Mouse (Mus musculus) forebrain, embryonic 12.5 days (tissue): ENCODE data around the gene Gm45837. TPM values are rescaled to one million over a fixed set of nuclear protein-coding genes. Genes with fewer than 3 reads are reported as not detected.

Experiments
- ATAC-seq: fragments of 200-750 bp; cut with Nextera tagmentation; 2 replicates; pipeline ENCODE4 v1.8.0; 2017; ENCODE audit warnings: moderate TSS enrichment; ENCODE audit not compliant: low FRiP score
- H3K27ac ChIP-seq: fragments of 300-500 bp; sonication (generic); 2 replicates; pipeline ENCODE4 v1.5.1; 2016; ENCODE audit warnings: mild to moderate bottlenecking
- H3K27me3 ChIP-seq: fragments of 300-500 bp; sonication (generic); 2 replicates; pipeline ENCODE4 v1.6.1; 2016; ENCODE audit warnings: mild to moderate bottlenecking
- H3K36me3 ChIP-seq: fragments of 300-500 bp; sonication (generic); replicated peaks from 2 replicates; pipeline ENCODE4 v1.6.1; 2016; ENCODE audit warnings: mild to moderate bottlenecking
- H3K4me1 ChIP-seq: fragments of 300-500 bp; sonication (generic); 2 replicates; pipeline ENCODE4 v1.6.1; 2016
- H3K4me2 ChIP-seq: fragments of 300-500 bp; sonication (generic); 2 replicates; pipeline ENCODE4 v1.6.1; 2016; ENCODE audit warnings: mild to moderate bottlenecking, moderate library complexity
- H3K4me3 ChIP-seq: fragments of 300-500 bp; sonication (generic); replicated peaks from 2 replicates; pipeline ENCODE4 v1.5.1; 2016; ENCODE audit warnings: mild to moderate bottlenecking
- H3K9ac ChIP-seq: fragments of 300-500 bp; sonication (generic); 2 replicates; pipeline ENCODE4 v1.6.1; 2016; ENCODE audit warnings: mild to moderate bottlenecking
- H3K9me3 ChIP-seq: fragments of 300-500 bp; sonication (generic); 2 replicates; pipeline ENCODE4 v1.6.1; 2016
- WGBS: fragments of 180-500 bp; shearing (Covaris S2); methylation state at CpG from one replicate; pipeline ENCODE4 v1.1.7; 2016; 5-methylcytosine and 5-hydroxymethylcytosine counted together
- polyA plus RNA-seq: library from polyadenylated mRNA; unstranded; fragments of >200 nt; fragmentation: Nextera tagmentation; extraction: Ambion mirVana; gene quantifications from 2 replicates; pipeline ENCODE4 v1.2.1, GENCODE M21; 2016

Gm45837 gene
- polyA plus RNA-seq, 1 experiment from 2014 or later = not detected

GRCm38 (mm10) chr7:101453296-101453695 is 42.6 kb downstream of the Gm45837 start:
- H3K4me1 ChIP-seq = 0 out of 2 replicates have a peak, but pooled peaks cover 8% of the 10 kb centered on the region
- no peak overlapping the region for H3K27ac ChIP-seq
- no peaks in the 10 kb centered on the region for H3K9me3 ChIP-seq
- WGBS = 90% methylated on average over 3 of the region's 3 CpGs
- H3K4me3 ChIP-seq = no peak overlapping the region
- H3K4me2 ChIP-seq = peak overlapping the region; percentile 13; the same call in 1 of the 2 replicates
- no peaks in the 10 kb centered on the region for H3K36me3 ChIP-seq
- peaks cover 39% of the 10 kb centered on the region for H3K27me3 ChIP-seq
- ATAC-seq = no peak
- no peak overlapping the region for H3K9ac ChIP-seq

- Histone ChIP-seq H3K4me1 (0 out of 2 replicates have a peak, but pooled peaks cover 8% of the 10 kb centered on the region), H3K27me3 (peaks cover 42% of the 10 kb centered on the region), H3K9ac (no peak overlapping the region), H3K27ac (no peak overlapping the region), H3K4me3 (no peak overlapping the region), H3K36me3 (no peaks in the 10 kb centered on the region), H3K4me2 (no peak overlapping the region), H3K9me3 (no peaks in the 10 kb centered on the region)
- ATAC-seq = no peak
- 21% methylated on average over 8 of the region's 8 CpGs for WGBS
Observed at GRCm38 (mm10) chr7:101453725-101454124, 43.0 kb downstream of the Gm45837 start.

- H3K4me3 ChIP-seq = no peak overlapping the region
- H3K27ac ChIP-seq = no peak overlapping the region
- peaks cover 41% of the 10 kb centered on the region for H3K27me3 ChIP-seq
- no peak for ATAC-seq
- 0 out of 2 replicates have a peak, but pooled peaks cover 8% of the 10 kb centered on the region for H3K4me1 ChIP-seq
- H3K9ac ChIP-seq = no peak overlapping the region
- H3K36me3 ChIP-seq = no peaks in the 10 kb centered on the region
- no peak overlapping the region for H3K4me2 ChIP-seq
- WGBS = 86% methylated on average over 9 of the region's 9 CpGs
- no peaks in the 10 kb centered on the region for H3K9me3 ChIP-seq
Observed at GRCm38 (mm10) chr7:101454479-101454878, 43.8 kb downstream of the Gm45837 start.

GRCm38 (mm10) chr7:101455141-101455540 is 44.5 kb downstream of the Gm45837 start:
- no peak overlapping the region for H3K4me2 ChIP-seq
- peaks cover 34% of the 10 kb centered on the region for H3K27me3 ChIP-seq
- no peak overlapping the region for H3K27ac ChIP-seq
- no peak overlapping the region for H3K9ac ChIP-seq
- 95% methylated on average over 6 of the region's 6 CpGs for WGBS
- H3K4me1 ChIP-seq = peaks cover 12% of the 10 kb centered on the region; the same call in 1 of the 2 replicates
- no peaks in the 10 kb centered on the region for H3K36me3 ChIP-seq
- ATAC-seq = no peak
- no peaks in the 10 kb centered on the region for H3K9me3 ChIP-seq
- H3K4me3 ChIP-seq = no peak overlapping the region

- Histone ChIP-seq H3K27ac (no peak overlapping the region), H3K4me3 (no peak overlapping the region), H3K4me2 (no peak overlapping the region), H3K27me3 (peaks cover 32% of the 10 kb centered on the region), H3K4me1 (peaks cover 16% of the 10 kb centered on the region; the same call in 1 of the 2 replicates), H3K9ac (no peak overlapping the region), H3K36me3 (no peaks in the 10 kb centered on the region), H3K9me3 (no peaks in the 10 kb centered on the region)
- no peak for ATAC-seq
- WGBS = 74% methylated on average over 4 of the region's 4 CpGs
Observed at GRCm38 (mm10) chr7:101456318-101456717, 45.6 kb downstream of the Gm45837 start.

DNA sequence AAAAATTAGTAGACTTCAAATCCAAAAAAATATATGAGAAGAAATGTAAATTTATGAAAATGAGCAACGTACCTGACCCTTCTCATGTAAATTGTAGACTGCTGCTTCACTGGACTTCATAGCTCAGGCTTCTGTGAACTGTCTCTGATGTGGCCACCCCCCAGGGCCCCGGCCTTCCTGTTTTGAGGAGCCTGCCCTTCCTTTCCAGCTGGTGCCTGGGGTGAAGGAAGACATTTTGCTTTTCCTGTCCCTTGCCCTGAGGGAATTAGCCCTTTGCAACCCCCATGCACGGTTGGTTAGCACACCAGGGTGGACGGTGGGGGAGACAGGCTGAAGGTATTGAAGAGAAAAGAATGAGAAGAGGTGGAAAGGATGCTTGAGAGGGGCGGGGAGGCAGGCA is 46.1 kb downstream of the Gm45837 start:
- no peak for ATAC-seq
- Histone ChIP-seq H3K9ac (no peak overlapping the region), H3K4me1 (peaks cover 12% of the 10 kb centered on the region; the same call in 1 of the 2 replicates), H3K4me2 (no peak overlapping the region), H3K27ac (no peak overlapping the region), H3K4me3 (no peak overlapping the region), H3K9me3 (no peaks in the 10 kb centered on the region), H3K36me3 (no peaks in the 10 kb centered on the region), H3K27me3 (peaks cover 28% of the 10 kb centered on the region)
- 30% methylated on average over 5 of the region's 5 CpGs for WGBS

DNA sequence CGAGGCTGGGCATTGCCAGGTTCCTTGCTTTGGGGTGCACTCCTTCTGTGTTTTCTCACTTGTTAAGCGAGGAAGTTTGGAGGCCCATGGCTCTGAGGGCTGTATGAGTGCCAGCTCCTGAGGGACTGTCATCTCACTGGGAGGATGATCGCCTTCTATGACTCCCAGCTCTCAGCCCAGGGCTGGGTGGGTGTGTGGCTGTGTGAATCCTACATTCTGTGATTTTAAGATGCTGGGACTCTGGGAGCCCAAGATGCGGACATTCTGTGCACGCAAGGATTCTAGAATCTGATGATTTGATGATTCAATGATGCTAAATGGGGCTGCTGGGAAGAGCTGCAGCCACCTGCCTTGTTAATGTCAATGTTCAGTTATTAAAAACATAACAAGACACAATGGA is 46.6 kb downstream of the Gm45837 start:
- Histone ChIP-seq H3K4me1 (peaks cover 14% of the 10 kb centered on the region), H3K27me3 (peaks cover 23% of the 10 kb centered on the region), H3K9me3 (no peaks in the 10 kb centered on the region), H3K9ac (no peak overlapping the region), H3K4me3 (no peak overlapping the region), H3K36me3 (no peaks in the 10 kb centered on the region), H3K27ac (no peak overlapping the region), H3K4me2 (no peak overlapping the region)
- no peak for ATAC-seq
- 69% methylated on average over 5 of the region's 5 CpGs for WGBS

- ATAC-seq = no peak
- no peak overlapping the region for H3K9ac ChIP-seq
- H3K27ac ChIP-seq = no peak overlapping the region
- peaks cover 18% of the 10 kb centered on the region for H3K27me3 ChIP-seq
- H3K4me2 ChIP-seq = no peak overlapping the region
- H3K9me3 ChIP-seq = no peaks in the 10 kb centered on the region
- peaks cover 19% of the 10 kb centered on the region for H3K4me1 ChIP-seq
- 78% methylated on average over 8 of the region's 8 CpGs for WGBS
- no peak overlapping the region for H3K4me3 ChIP-seq
- H3K36me3 ChIP-seq = no peaks in the 10 kb centered on the region
Observed at GRCm38 (mm10) chr7:101457801-101458200, 47.1 kb downstream of the Gm45837 start.

GRCm38 (mm10) chr7:101458278-101458781 is 47.6 kb downstream of the Gm45837 start:
- H3K4me1 ChIP-seq = peaks cover 23% of the 10 kb centered on the region
- 79% methylated on average over 4 of the region's 4 CpGs for WGBS
- H3K4me3 ChIP-seq = no peak overlapping the region
- H3K9me3 ChIP-seq = no peaks in the 10 kb centered on the region
- no peak overlapping the region for H3K4me2 ChIP-seq
- ATAC-seq = no peak
- H3K27me3 ChIP-seq = peaks cover 12% of the 10 kb centered on the region; the same call in 1 of the 2 replicates
- H3K27ac ChIP-seq = no peak overlapping the region
- H3K9ac ChIP-seq = no peak overlapping the region
- no peaks in the 10 kb centered on the region for H3K36me3 ChIP-seq

GRCm38 (mm10) chr7:101459305-101459813 is 48.7 kb downstream of the Gm45837 start:
- 81% methylated on average over 9 of the region's 9 CpGs for WGBS
- H3K9ac ChIP-seq = no peak overlapping the region
- H3K36me3 ChIP-seq = no peaks in the 10 kb centered on the region
- no peak overlapping the region for H3K4me3 ChIP-seq
- no peak overlapping the region for H3K27ac ChIP-seq
- H3K27me3 ChIP-seq = peaks cover 4% of the 10 kb centered on the region; the same call in 1 of the 2 replicates
- no peak for ATAC-seq
- H3K4me1 ChIP-seq = peaks cover 26% of the 10 kb centered on the region
- no peak overlapping the region for H3K4me2 ChIP-seq
- no peaks in the 10 kb centered on the region for H3K9me3 ChIP-seq

DNA sequence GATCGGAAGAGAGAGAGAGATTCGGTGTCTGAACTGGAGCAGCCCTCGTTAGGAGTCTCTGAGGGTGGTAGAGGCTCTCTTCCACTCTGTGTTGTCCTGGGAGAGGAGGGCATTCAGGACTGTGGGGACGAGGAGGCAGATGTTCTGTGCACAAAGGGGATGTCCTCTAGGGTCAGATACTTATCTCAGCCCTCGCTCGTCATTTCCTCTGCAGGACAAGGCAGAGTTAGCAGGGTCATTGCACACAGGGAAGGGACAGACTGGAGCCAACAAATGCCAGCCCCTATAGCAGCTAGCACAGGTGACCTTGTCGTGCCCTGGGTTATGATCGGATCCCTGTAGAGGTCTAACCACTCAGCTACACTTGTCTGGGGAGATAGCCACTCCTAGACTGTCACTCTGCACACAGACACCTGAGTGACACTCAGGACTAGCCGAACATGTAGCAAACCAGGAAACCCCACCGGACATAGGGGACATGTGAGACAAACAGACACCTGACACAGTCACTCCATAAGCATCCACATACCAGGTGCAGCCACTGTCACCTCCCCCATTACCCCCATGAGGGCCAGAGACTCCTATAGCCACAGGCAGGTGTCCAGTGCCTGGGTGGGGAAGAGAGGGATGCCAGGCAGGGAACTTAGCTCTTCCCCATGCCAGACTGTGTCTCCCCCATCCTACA is 49.4 kb downstream of the Gm45837 start:
- ATAC-seq = no peak
- Histone ChIP-seq H3K9ac (no peak overlapping the region), H3K9me3 (no peaks in the 10 kb centered on the region), H3K27ac (no peak overlapping the region), H3K4me3 (no peak overlapping the region), H3K36me3 (no peaks in the 10 kb centered on the region), H3K4me1 (peaks cover 29% of the 10 kb centered on the region), H3K27me3 (peaks cover 4% of the 10 kb centered on the region; the same call in 1 of the 2 replicates), H3K4me2 (no peak overlapping the region)
- WGBS = 63% methylated on average over 10 of the region's 10 CpGs

DNA sequence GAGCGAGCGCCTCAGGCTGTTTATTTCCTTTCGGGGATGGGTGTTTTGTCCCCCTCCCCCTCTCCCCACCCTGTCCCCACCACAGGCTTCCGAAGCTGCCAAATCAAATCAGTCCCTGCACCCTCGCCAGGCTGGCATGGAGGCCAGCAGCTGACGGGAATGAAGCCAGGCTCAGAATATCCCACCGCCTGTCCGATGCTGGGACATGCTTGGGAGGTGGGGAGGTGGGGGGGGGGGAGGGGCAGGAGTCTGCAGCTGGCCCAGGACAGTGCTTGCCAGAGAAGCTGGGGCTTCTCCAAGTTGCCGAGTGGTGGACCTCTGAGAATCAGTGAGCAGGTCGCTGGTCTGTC is 49.9 kb downstream of the Gm45837 start:
- Histone ChIP-seq H3K4me3 (no peak overlapping the region), H3K4me1 (peaks cover 32% of the 10 kb centered on the region), H3K9me3 (no peaks in the 10 kb centered on the region), H3K27ac (no peak overlapping the region), H3K27me3 (peaks cover 4% of the 10 kb centered on the region; the same call in 1 of the 2 replicates), H3K4me2 (no peak overlapping the region), H3K9ac (no peak overlapping the region), H3K36me3 (no peaks in the 10 kb centered on the region)
- 51% methylated on average over 10 of the region's 10 CpGs for WGBS
- ATAC-seq = no peak

DNA sequence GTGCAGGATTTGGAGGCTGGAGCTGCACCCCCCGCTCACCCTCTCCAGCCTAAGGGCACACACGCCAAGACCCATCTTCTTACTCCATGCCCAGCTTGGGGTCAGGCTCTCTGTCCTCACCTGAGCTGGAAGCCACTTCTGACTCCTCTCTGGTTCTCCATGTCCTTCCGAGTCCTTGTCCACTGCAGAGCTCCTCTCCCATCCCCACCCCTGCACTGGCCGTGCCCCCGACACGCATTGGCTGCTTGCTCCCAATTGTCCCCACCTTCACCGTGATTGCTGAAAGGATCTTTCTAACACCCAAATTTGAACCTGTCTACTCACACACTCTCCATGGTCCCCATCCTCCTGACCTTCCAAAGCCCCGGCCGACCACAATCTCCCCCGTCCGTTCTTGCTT is 50.9 kb downstream of the Gm45837 start:
- Histone ChIP-seq H3K9me3 (no peaks in the 10 kb centered on the region), H3K4me2 (no peak overlapping the region), H3K36me3 (no peaks in the 10 kb centered on the region), H3K4me3 (no peak overlapping the region), H3K27me3 (peaks cover 4% of the 10 kb centered on the region; the same call in 1 of the 2 replicates), H3K9ac (no peak overlapping the region), H3K27ac (no peak overlapping the region), H3K4me1 (peaks cover 32% of the 10 kb centered on the region)
- 85% methylated on average over 10 of the region's 11 CpGs for WGBS
- ATAC-seq = no peak
